Mouse (Mus musculus): ENCODE results near the gene Rab26.

The Rab26 gene

GRCm38 (mm10) chr17:24507129-24507664, 26.8 kb downstream of the Rab26 start:
- DNase-seq: no peak

DNA sequence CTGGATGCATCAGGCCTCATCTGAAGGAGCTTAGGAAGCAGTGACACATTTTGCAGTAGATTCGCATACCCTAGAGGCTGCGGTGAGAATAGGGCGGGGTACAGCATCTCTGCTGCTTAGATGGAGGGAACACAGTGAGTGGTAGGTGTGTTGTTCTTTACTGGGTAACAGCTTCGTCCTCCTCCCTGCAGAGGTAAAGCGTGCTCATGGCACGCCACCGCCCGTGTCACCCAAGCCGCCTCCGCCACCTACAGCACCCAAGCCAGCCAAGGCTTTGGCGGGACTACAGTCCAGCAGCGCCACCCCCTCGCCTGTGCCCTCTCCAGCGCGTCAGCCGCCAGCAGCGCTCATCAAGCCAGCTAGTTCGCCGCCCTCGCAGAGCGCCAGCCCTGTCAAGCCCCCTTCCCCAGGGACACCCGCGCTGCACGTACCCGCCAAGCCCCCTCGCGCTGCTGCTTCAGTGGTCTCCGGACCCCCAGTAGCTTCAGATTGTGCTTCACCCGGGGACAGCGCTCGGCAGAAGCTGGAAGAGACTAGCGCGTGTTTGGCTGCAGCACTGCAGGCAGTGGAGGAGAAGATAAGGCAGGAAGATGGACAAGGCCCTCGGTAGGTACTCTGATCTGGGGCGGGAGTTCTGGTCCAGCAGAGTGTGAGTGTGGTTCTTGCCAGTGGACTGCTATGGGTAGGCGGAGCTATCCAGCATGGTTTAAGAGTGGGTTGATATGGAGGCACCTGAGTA, 27.5 kb downstream of the Rab26 start:
- peak; percentile 56 for DNase-seq

GRCm38 (mm10) chr17:24505286-24505955, 28.6 kb downstream of the Rab26 start:
- DNase-seq: no peak

DNA sequence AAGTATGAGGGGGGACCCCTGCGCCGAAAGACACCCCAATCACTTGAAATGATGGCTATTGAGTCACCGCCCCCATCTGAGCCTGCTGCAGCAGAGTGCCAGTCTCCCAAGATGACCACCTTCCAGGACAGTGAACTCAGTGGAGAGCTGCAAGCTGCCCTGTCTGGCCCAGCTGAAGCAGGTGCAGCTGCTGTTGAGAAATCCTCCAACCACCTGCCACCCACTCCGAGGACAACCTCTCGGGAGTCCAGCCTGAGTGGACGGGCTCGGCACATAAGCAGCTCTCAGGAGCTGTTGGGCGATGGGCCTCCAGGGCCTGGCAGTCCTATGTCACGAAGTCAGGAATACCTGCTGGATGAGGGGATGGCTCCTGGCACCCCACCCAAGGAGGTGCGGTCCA, 29.9 kb downstream of the Rab26 start:
- DNase-seq: no peak

DNA sequence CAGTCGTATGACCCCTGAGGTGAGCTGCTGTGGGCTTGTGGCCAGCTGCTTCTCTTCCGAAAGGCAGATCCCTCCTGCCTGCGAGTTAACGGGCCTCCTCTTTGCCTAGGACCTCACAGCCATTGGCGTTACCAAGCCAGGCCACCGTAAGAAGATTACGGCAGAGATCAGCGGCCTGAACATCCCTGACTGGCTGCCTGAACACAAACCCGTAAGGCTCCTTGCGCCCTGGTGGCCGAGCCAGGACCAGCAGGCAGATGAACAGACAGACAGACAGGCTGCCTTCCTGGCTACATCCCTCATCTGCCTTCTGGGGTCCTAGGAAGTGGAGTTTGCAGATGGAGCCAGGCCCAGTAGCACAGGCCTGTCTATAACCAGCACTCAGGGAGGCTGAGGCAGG, 31.8 kb downstream of the Rab26 start:
- no peak for DNase-seq

DNA sequence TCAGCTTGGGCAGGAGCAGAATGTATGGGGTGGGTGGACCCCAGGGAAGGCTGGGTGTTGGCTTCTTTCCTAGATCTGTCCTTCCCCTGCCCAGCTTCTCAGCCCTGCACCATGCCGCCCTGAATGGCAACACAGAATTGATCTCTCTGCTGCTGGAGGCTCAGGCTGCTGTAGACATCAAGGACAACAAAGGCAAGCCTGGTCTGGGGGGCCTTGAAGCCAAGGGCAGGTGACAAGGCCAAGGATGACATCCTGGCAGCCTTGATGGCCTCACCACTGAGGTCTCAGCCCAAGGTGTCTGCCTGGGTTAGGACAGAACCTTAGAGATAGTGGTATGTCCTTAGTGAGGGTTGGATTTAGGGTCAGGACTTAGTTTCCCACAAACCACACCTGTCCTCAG, 38.0 kb downstream of the Rab26 start:
- DNase-seq: no peak

GRCm38 (mm10) chr17:24495443-24495842, 38.6 kb downstream of the Rab26 start:
- DNase-seq: peak; percentile 87

DNA sequence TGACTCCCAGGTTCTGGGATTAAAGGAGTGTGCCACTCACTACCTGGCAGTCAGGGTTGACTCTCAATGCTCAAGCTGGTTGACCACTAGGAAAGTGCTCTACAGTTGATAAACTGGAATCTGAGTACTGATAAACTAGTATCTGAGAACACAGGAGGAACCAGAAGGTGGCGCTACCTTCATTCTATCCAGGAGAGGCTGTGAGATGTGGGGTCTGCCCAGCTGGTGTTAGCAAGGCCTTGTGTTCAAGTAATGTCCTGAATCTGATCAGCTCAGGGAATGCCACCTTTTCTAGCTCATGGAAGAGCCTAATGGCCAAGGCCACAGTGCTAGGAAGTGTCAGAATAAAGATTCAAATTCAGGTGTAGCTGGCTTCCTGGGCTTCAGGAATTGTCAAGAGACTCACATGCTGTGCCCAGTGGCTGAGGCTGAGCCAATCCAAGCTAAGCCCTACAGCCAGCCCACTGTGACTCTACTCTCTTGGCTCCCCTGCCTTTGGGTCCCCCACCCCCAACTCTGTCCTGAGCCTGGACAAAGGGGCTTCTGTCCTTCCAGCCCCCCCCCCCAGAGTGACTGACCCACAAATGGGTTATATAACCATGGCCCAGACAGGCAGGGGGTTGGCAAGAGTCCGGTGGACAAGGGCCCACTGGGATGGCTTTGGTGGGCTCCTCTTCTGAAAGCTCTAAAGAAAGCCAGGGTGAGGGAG, 39.2 kb downstream of the Rab26 start:
- peak; percentile 71 for DNase-seq

DNA sequence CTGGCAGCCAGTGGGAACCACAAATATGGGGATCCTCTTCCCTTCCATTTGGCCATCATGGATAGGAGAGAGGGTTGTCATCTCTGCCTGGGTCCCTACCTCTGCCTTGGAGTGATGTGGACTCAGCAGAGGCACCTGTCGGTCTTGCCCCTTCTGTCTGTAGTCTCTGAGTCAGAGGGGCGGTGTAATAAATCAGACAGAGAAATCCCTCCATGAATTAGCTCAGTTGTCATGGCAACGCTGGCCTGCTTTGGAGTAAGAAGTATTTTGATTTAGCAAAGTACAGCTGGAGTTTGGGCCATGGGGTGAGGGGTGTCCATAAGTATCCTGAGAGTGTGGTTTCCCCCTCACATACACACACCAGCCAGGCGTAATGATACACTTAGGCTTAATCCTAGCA, 43.6 kb downstream of the Rab26 start:
- peak; percentile 60 for DNase-seq

GRCm38 (mm10) chr17:24489265-24490030, 44.6 kb downstream of the Rab26 start:
- no peak for DNase-seq

- no peak for DNase-seq
Measured at GRCm38 (mm10) chr17:24488662-24489264, 45.2 kb downstream of the Rab26 start.

DNA sequence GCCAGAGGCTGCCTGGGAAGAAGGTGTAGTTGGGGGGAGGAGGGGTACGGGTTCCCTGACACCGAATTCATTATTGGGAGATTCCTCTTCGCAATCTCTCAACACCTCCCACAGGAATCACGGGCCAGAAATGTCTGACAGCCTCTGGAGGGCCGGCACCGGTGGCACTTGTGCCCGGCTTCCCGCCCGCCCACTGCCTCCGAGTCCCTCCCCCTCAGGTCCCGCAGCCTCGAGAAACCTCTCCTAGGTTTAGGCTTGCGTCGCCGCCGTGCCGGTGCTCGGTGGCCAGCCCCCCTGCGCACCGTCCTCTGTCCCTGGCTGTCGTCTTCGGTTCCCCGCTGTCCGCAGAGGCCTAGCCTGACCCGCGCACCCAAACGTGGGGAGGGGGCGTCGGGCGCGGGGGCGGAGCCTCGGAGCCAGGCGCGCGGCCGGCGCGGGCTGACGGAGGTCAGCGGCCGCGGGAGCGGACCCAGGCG, 45.8 kb downstream of the Rab26 start, which contains the start of gene Caskin1:
Caskin1 (plus strand) TSS at position 416 of the 476 bp plus-strand sequence.
- DNase-seq: no peak

- DNase-seq: no peak
Measured at GRCm38 (mm10) chr17:24485090-24485860, 48.7 kb downstream of the Rab26 start.

- no peak for DNase-seq
Measured at GRCm38 (mm10) chr17:24483495-24483894, 50.5 kb downstream of the Rab26 start.

GRCm38 (mm10) chr17:24481027-24481815, 52.8 kb downstream of the Rab26 start:
- no peak for DNase-seq

GRCm38 (mm10) chr17:24480201-24480826, 53.7 kb downstream of the Rab26 start:
- no peak for DNase-seq

DNA sequence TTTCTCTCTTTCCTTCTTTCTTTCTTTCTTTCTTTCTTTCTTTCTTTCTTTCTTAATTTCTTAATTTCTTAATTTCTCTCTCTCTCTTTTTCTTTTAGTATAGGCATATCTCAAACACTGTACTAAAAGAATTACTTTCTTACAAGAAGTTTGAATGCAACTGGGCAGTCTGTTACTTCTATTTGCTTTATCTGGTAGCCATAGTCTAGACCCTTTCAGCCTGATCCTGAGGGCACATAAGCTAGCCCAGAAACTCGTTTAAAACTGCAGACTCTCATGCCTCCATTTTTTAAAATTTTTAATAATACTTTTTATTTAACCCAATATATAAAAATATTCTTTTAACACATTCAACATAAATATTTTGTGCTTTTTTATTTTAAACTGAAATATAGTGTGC, 54.6 kb downstream of the Rab26 start:
- DNase-seq: no peak

DNA sequence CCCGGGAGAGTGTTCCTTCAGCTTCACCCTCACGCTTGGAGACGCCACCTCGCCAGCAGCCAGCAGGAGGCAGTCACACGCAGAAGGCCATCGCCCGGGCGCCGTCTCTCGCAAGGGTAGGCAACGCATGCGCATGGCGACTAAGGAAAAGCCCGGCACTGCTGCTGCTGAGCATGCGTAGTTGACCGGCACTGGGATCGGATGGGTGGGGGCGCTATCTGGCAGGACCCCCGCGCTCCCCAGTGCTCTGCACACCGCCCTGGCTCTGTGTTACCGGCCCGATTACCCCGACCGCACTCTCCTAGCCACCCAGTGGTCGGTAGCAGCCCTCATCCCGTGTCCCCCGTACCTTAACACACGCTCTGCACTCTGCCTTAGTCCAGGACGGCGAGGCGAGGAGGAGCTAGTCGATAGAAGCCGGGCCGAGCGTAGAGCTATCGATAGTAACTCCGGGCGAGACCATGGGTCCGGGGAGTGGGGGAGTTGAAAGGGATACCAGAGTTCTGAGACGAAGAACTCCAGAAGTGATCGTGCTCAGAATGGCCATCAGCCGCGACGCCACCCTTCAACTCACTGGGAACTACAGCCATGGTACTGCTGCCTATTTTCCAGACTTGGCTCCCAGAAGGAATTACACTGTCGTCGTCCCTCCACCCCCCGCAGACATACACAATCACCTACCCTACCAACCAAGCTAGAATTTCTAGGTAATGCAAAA, 55.2 kb downstream of the Rab26 start, which contains the start of gene Mlst8:
Mlst8 (minus strand) TSS at position 416 of the 718 bp plus-strand sequence.
- peak; percentile 96 for DNase-seq

- no peak for DNase-seq
Measured at GRCm38 (mm10) chr17:24477985-24478600, 55.9 kb downstream of the Rab26 start.
